Mouse (Mus musculus): ENCODE results near the gene Cuta. TPM values are rescaled to one million over a fixed set of nuclear protein-coding genes. Genes with fewer than 3 reads are reported as not detected.

Gene Cuta
- polyA plus RNA-seq, 1 experiment from 2014 or later = 197 TPM

DNA sequence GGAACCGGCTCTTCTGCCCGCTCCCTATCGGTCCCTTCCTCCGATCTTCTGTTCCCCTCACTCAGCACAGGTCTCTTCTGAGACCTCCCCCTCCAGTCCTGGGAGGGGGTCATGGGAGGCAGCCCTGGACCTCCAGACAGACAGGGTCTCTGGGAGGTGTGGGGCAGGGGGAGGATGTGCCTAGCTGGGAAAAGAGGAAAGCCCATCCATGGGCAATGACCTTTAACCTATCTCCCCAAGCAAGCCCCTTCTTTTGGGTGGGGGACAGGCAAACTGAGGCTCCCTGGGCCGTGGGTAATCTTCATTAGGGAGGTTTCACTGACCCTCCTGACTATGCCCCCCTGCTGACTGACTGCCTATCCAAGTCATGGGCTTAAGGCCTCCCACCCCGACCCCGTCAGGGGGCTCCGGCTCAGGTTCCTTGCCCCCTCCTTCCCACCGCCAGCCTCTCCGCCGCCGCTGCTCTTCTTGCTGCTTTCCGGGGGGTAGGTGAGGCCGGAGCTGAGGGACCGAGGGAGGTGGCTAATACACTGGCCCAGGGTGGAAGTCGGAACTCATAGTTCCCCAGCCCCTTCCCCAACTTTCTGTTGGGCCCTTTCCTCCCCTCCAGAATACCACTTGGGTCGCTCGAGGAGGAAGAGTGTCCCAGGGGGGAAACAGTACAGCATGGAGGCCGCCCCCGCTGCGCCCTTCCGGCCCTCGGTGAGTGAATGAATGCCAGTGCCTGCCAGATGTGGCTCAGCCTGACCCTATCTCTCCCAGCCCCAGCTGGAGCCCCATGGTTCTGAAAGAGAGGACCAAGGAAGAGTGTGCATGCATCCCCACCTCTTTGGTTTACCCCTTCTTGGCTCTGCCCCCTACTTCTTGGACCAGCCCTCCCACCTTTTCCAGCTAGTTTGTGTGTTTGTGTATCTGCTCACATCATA, 12.8 kb upstream of the Cuta start:
- H3K27ac ChIP-seq (ENCODE audit: low read depth) = no peak overlapping the region; the same call in 1 of the 2 replicates
- peak overlapping the region; percentile 29 for H3K4me3 ChIP-seq (ENCODE audit: low read depth, low read length)
- 14% methylated on average over 23 of the region's 23 CpGs for WGBS
- peak overlapping the region; percentile 61 for H3K4me2 ChIP-seq (ENCODE audit: low read length)
- no peaks in the 10 kb centered on the region for H3K27me3 ChIP-seq (replicated peaks; ENCODE audit: control insufficient read depth, insufficient read depth, low read length)
- H3K36me3 ChIP-seq (ENCODE audit: control insufficient read depth, insufficient read depth, low read length) = peaks cover 23% of the 10 kb centered on the region
- DNase-seq (ENCODE audit: low spot score) = no peak
- H3K9ac ChIP-seq (ENCODE audit: low read length) = peak overlapping the region; percentile 32
- H3K4me1 ChIP-seq (replicated peaks; ENCODE audit: control insufficient read depth, insufficient read depth, low read length) = peaks cover 51% of the 10 kb centered on the region
- H3K9me3 ChIP-seq (ENCODE audit: control insufficient read depth, low read length) = no peaks in the 10 kb centered on the region
- ATAC-seq (replicated peaks; ENCODE audit: low FRiP score, low TSS enrichment, low read depth) = no peak

DNA sequence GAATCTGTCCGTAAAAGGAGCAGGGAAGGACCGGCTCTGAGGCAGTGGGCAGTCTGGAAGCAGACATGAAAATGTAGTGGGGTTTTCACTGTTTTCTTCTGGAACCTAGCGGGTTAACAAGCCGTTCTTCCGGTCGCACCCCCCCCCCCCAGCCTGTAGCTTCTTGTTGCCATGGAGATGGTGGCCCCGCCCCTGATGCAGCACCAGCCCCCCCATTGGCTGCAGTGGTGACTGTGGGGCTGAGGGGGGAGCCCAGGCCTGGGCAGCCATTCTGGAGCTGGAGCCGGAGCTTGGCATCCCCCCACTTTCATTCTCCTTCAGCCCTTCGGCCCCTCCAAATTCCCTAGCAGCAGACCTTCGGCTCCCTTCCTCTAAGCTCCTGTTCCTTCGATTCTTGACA, 12.0 kb upstream of the Cuta start:
- WGBS = 1% methylated on average over 11 of the region's 11 CpGs
- peak overlapping the region; percentile 29 for H3K4me3 ChIP-seq (ENCODE audit: low read depth, low read length)
- peak overlapping the region; percentile 32 for H3K9ac ChIP-seq (ENCODE audit: low read length)
- ATAC-seq (replicated peaks; ENCODE audit: low FRiP score, low TSS enrichment, low read depth) (no peak), DNase-seq (ENCODE audit: low spot score) (peak; percentile 81)
- H3K36me3 ChIP-seq (ENCODE audit: control insufficient read depth, insufficient read depth, low read length) = peaks cover 16% of the 10 kb centered on the region
- no peak overlapping the region; the same call in 1 of the 2 replicates for H3K27ac ChIP-seq (ENCODE audit: low read depth)
- H3K9me3 ChIP-seq (ENCODE audit: control insufficient read depth, low read length) = no peaks in the 10 kb centered on the region
- H3K4me1 ChIP-seq (replicated peaks; ENCODE audit: control insufficient read depth, insufficient read depth, low read length) = peaks cover 58% of the 10 kb centered on the region
- peak overlapping the region; percentile 61 for H3K4me2 ChIP-seq (ENCODE audit: low read length)
- no peaks in the 10 kb centered on the region for H3K27me3 ChIP-seq (replicated peaks; ENCODE audit: control insufficient read depth, insufficient read depth, low read length)

DNA sequence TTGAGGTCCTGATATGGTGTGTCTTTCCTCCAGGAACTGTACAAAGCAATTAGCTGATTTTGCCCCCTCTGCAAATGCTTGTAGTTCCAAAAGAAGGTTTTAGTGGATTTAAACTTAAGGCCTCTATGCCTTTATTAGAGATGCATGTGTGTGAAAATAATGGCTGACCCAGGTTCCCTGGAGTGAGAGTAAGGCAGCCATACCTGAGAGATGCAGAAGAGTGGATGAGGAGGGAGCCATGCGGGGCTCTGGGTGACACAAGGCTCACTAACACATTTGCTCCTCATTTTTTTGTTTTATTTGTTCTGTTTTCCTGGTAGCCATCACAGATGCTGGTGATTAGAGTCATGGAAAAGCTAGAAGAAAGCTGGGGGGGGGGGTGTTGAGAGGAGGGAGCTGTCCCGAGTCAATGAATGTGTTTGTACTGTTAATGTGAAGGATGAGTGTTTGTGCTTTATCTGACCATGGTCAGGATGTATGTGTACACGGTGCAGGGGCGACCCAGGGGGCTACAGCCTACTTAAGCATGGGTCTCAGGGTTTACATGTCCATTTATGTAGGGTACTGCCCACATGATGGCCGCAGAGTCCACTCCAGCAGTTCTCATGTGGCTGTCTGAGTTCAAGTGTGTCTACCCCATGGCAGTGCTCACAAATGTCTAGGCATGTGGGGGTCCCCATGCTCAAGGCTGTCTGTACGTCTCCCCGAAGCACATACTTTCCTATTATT, 11.4 kb upstream of the Cuta start:
- Histone ChIP-seq H3K4me2 (ENCODE audit: low read length) (peak overlapping the region; percentile 61), H3K27me3 (replicated peaks; ENCODE audit: control insufficient read depth, insufficient read depth, low read length) (no peaks in the 10 kb centered on the region), H3K27ac (ENCODE audit: low read depth) (no peak overlapping the region), H3K36me3 (ENCODE audit: control insufficient read depth, insufficient read depth, low read length) (peaks cover 12% of the 10 kb centered on the region), H3K4me3 (ENCODE audit: low read depth, low read length) (peak overlapping the region; percentile 29; the same call in 1 of the 2 replicates), H3K4me1 (replicated peaks; ENCODE audit: control insufficient read depth, insufficient read depth, low read length) (peaks cover 65% of the 10 kb centered on the region), H3K9ac (ENCODE audit: low read length) (no peak overlapping the region), H3K9me3 (ENCODE audit: control insufficient read depth, low read length) (no peaks in the 10 kb centered on the region)
- DNase-seq (ENCODE audit: low spot score) (no peak), ATAC-seq (replicated peaks; ENCODE audit: low FRiP score, low TSS enrichment, low read depth) (no peak)
- WGBS = 30% methylated on average over 7 of the region's 7 CpGs

DNA sequence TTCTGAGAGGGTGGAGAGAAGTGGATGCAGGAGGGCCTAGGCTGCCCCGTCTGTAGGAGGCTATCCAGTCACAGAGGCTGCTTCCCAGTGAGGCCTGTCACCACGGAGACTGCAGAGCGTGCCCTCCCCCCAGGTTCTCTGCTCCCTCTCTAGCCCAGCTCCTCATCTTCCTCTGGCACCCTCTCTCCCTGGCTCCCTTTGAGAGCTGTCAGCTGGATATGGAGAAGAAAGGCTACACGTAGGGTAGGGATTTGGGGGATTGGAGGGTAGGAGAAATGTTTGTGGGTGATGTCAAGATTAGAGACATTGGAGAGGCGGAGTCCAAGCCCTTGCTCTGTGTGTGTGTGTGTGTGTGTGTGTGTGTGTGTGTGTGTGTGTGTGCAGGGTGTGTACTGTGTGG, 10.5 kb upstream of the Cuta start:
- Histone ChIP-seq H3K4me2 (ENCODE audit: low read length) (peak overlapping the region; percentile 97; the same call in 1 of the 2 replicates), H3K27ac (ENCODE audit: low read depth) (no peak overlapping the region), H3K27me3 (replicated peaks; ENCODE audit: control insufficient read depth, insufficient read depth, low read length) (no peaks in the 10 kb centered on the region), H3K4me1 (replicated peaks; ENCODE audit: control insufficient read depth, insufficient read depth, low read length) (peaks cover 66% of the 10 kb centered on the region), H3K9ac (ENCODE audit: low read length) (no peak overlapping the region), H3K9me3 (ENCODE audit: control insufficient read depth, low read length) (no peaks in the 10 kb centered on the region), H3K4me3 (ENCODE audit: low read depth, low read length) (no peak overlapping the region), H3K36me3 (ENCODE audit: control insufficient read depth, insufficient read depth, low read length) (peaks cover 4% of the 10 kb centered on the region; the same call in 1 of the 2 replicates)
- 61% methylated on average over 5 of the region's 5 CpGs for WGBS
- no peak for DNase-seq (ENCODE audit: low spot score)
- no peak for ATAC-seq (replicated peaks; ENCODE audit: low FRiP score, low TSS enrichment, low read depth)

DNA sequence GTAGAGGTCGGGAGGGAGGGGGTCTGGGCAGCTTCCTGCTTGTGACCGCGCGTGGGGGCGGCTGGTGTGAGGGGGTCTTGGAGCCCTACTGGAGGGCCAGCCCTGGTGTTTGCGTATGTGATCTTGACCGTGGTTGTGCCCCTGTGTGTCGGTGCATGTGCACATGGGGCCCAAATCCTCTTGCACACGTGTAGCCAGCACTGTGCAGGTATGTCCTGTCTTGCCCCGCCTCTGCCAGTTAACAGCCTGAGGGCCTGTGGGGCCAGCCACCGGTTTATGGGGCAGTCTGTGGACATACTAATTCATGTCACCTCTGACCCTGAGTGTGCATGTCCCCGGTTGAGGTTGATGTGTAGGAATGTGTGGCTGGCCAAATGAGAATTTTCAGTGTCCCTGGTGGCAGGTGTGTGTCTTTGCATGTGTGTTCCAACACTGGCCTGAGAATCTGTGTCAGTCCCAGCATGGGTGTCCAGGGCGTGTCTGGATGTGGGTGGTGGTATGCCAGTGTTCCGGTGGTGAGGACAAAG, 9.7 kb upstream of the Cuta start:
- H3K4me2 ChIP-seq (ENCODE audit: low read length) = peak overlapping the region; percentile 97
- peak overlapping the region; percentile 68 for H3K4me3 ChIP-seq (ENCODE audit: low read depth, low read length)
- 0 out of 2 replicates have a peak overlapping the region, but pooled peaks have one; percentile 23 for H3K27ac ChIP-seq (ENCODE audit: low read depth)
- peak; percentile 32 for ATAC-seq (replicated peaks; ENCODE audit: low FRiP score, low TSS enrichment, low read depth)
- H3K36me3 ChIP-seq (ENCODE audit: control insufficient read depth, insufficient read depth, low read length) = no peaks in the 10 kb centered on the region
- no peaks in the 10 kb centered on the region for H3K9me3 ChIP-seq (ENCODE audit: control insufficient read depth, low read length)
- H3K9ac ChIP-seq (ENCODE audit: low read length) = peak overlapping the region; percentile 59
- no peak for DNase-seq (ENCODE audit: low spot score)
- peaks cover 66% of the 10 kb centered on the region for H3K4me1 ChIP-seq (replicated peaks; ENCODE audit: control insufficient read depth, insufficient read depth, low read length)
- WGBS = 11% methylated on average over 13 of the region's 14 CpGs
- no peaks in the 10 kb centered on the region for H3K27me3 ChIP-seq (replicated peaks; ENCODE audit: control insufficient read depth, insufficient read depth, low read length)

DNA sequence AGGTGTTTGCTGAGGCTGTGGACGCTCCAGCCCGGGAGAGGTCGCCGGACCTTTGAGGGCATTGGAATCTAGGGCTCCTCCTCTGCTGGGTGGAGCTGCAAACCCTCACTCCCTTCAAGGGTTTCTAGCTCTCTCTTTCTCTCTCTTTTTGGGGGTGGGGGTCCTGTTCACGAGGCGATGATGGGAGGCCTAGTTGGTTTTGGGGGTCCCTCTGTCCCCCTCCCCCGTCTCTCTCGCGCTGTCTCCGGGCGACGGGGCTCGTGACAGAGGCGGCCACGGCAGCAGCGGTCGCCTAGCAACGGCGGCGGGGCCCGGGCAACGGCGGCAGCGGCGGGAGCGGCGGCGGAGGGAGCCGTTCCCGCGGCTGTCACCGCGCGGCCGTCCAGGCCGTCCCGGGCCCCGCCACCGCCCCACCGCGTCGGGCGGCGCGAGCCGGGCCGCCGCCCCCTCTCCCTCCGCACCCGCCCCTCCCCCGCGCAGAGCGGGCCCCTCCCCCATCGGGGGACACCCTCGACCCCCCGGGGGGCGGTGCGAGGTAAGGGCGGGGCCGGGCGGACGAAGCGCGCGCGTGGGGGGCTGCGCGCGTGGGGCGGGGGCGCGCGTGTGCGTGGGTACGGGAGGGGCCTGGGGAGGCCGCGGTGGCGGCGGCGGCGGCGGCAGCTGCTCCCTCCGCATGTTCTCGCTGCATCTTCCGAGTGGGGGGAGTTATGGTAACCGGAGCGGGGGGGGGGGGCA, 9.1 kb upstream of the Cuta start:
- peak overlapping the region; percentile 97 for H3K4me2 ChIP-seq (ENCODE audit: low read length)
- H3K4me1 ChIP-seq (replicated peaks; ENCODE audit: control insufficient read depth, insufficient read depth, low read length) = peaks cover 60% of the 10 kb centered on the region
- no peaks in the 10 kb centered on the region for H3K27me3 ChIP-seq (replicated peaks; ENCODE audit: control insufficient read depth, insufficient read depth, low read length)
- peak overlapping the region; percentile 23; the same call in 1 of the 2 replicates for H3K27ac ChIP-seq (ENCODE audit: low read depth)
- H3K36me3 ChIP-seq (ENCODE audit: control insufficient read depth, insufficient read depth, low read length) = no peaks in the 10 kb centered on the region
- peak; percentile 78 for DNase-seq (ENCODE audit: low spot score)
- no peaks in the 10 kb centered on the region for H3K9me3 ChIP-seq (ENCODE audit: control insufficient read depth, low read length)
- ATAC-seq (replicated peaks; ENCODE audit: low FRiP score, low TSS enrichment, low read depth) = no peak
- WGBS = 1% methylated on average over 47 of the region's 87 CpGs
- peak overlapping the region; percentile 68 for H3K4me3 ChIP-seq (ENCODE audit: low read depth, low read length)
- H3K9ac ChIP-seq (ENCODE audit: low read length) = peak overlapping the region; percentile 59

DNA sequence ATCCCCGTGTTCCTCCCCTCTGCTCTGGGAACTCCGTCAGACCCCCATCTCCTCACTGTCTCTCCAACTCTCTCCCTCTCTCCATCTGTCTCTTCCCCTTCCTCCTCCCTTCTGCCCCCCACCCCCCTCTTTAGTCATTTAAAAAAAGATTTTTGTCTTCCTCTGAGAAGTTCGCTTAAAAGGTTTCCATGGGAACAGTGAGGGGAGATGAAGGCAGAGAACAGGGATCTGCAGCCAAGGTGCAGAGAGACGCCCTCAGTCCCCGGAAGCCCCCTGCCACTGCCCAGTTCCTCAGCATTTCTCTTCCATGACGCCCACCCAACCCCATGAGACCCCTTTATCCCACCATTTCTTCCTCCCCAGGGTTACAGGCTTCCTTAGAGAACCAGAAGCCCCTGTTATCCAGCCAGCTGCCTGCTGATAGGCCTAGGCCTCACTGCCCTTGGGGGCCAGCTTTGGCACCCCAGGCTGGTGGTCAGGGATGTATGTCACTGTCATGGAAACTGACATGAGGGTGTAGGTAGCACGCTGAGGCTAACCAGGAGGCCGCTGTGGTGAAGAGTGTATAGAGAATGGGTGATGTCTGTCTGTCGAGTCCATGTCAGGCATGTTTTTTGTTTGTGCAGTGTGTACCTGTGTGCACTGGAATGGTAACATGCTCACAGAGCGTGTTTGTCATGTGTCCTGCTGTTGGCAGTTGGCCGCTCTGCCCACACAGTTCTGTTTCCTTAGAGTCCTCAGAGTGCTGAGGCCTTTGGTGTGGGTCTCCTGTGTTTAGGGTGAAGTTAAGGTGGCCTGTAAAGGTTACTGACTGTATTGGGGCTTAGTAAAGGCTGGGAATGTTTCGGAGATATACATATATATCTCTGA, 8.1 kb upstream of the Cuta start:
- DNase-seq (ENCODE audit: low spot score) = no peak
- Histone ChIP-seq H3K4me2 (ENCODE audit: low read length) (peak overlapping the region; percentile 71), H3K4me1 (replicated peaks; ENCODE audit: control insufficient read depth, insufficient read depth, low read length) (peaks cover 53% of the 10 kb centered on the region)

More for the DNA sequence above, 8.1 kb upstream of the Cuta start:
- ATAC-seq (replicated peaks; ENCODE audit: low FRiP score, low TSS enrichment, low read depth) = no peak
- WGBS = 61% methylated on average over 12 of the region's 12 CpGs
- no peaks in the 10 kb centered on the region for H3K27me3 ChIP-seq (replicated peaks; ENCODE audit: control insufficient read depth, insufficient read depth, low read length)
- no peaks in the 10 kb centered on the region for H3K36me3 ChIP-seq (ENCODE audit: control insufficient read depth, insufficient read depth, low read length)
- H3K27ac ChIP-seq (ENCODE audit: low read depth) = no peak overlapping the region
- no peaks in the 10 kb centered on the region for H3K9me3 ChIP-seq (ENCODE audit: control insufficient read depth, low read length)
- H3K4me3 ChIP-seq (ENCODE audit: low read depth, low read length) = 0 out of 2 replicates have a peak overlapping the region, but pooled peaks have one; percentile 41
- no peak overlapping the region for H3K9ac ChIP-seq (ENCODE audit: low read length)

Measured in intestine, embryonic 14.5 days (tissue).